Mouse (Mus musculus) stomach, postnatal 0 days (tissue): Measurements from ENCODE around the gene St3gal5.

Experiments
- CTCF ChIP-seq: IDR thresholded peaks from 2 replicates; pipeline ENCODE4 v1.5.1; 2016; ENCODE audit warnings: antibody characterized with exemption, low read depth, mild to moderate bottlenecking, moderate library complexity
- EP300 ChIP-seq: optimal IDR thresholded peaks from 2 replicates; pipeline ENCODE3; 2016; ENCODE audit warnings: antibody characterized with exemption

- peak; percentile 98 for TF ChIP-seq CTCF
- TF ChIP-seq EP300, result no peak
These were observed 88.6 kb downstream of the St3gal5 start for GRCm38 (mm10) chr6:72185893-72186490.
